Mouse (Mus musculus): ENCODE measurements around the gene Zfp536.
"Not testable (repeated sequence)": the region's sequence is repeated elsewhere in the genome, so short reads cannot be mapped to it uniquely, and the experiment has no call there.

The Zfp536 gene

DNA sequence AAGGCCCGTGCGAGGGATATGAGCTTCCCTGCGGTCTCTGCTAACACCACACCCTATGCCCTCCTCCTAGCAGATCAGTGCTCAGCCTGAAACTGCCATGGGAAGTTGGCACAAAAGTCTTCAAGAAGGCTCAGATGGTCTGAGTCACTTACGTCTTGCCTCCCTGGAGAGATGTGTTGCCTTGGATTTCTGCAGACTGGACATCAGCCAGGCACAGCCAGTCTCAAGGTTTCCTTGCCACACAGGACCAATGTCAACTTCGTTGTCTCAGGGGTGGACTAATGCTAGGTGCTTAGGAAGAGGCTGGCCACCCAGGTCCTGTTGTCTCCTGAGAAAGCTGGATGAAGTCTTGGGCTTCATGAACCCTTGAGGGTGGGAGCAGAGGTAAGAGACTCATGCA is 14.6 kb downstream of the Zfp536 start:
- no peak for DNase-seq (ENCODE audit: extremely low spot score, low spot score)

DNA sequence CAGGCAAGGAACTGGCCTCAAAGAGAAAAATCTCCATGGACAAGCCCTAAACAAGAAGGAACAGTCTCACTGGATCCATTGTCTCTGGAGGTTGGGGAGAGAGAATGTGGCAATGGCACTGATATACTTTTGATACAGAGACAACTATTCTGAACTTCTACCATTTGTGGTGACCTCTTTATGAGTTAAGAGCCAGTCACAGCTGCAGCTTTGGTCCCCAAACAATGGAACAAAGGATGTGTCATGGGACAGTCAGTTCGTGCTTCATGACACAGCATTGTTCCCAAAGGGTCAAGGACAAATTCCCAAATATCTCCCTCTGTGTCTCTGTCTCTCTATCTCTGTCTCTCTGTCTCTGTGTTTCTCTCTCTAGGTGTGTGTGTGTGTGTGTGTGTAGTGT is 20.4 kb downstream of the Zfp536 start:
- no peak for DNase-seq (ENCODE audit: extremely low spot score, low spot score)

DNA sequence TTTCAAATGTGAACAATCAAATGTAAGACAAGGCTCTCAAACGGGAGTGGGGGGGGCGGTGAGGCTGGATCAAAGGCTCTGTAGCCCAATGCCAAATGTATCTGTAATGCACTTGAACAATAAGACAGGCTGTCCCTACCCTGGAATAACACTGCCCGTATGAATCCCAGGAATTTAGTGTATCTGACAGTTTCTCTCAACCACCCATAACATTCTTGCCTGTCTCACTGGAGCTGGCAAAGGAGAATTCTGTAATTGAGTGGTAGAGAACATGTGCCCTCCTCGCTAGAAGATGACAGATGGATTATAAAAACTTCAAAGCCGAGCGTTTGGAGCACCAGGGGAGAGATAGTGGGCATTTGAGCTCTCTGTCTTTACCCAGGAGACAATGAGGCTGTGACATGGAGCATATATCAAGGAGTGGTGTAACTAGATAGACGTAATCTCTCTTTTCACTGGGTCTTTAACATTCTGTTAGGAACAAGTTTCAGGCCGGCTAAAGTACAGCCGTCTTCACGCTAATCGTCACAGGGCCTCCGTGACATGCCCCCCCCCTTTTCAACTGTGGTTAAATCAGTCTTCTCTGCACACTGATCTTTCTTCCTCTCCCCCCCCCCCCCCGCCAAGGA is 27.2 kb downstream of the Zfp536 start:
- no peak for DNase-seq (ENCODE audit: extremely low spot score, low spot score)

DNA sequence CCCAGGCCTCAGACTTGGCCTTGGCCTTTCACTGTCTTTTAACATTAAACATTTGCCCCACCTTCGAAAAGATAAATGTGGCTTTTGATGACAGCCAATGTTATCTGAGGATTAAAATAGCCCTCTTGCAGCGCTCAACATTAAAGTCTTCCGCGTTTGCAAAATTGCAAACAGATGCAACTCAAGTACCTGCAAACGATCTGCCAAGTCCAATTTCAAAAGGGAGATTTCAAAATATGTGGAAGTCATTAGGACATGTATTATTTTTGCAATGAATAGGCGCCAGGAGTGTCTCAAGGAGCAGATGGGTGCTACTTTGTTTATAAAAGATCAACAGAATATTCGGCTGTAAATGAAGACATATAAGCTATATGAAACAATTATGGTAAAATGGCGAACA is 30.1 kb downstream of the Zfp536 start:
- no peak for DNase-seq (ENCODE audit: extremely low spot score, low spot score)

DNA sequence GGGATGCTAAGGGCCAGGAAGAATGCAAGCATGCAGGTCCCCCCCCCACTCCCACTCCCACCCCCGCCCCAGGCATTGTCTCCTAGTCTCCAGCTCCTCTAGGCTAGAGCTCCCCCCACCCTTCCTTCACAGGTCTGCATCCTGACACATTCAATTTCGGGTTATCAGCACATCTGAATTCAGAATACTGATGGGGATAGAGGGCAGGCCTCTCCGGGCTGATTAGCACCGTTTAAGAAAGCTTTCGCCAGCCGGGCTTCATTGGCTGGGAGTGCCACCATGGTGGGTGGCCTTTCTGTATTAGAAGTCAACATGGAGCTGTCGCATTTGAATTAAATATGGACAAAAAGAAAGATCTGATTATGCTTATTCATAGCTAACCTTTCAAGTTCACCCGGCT is 36.2 kb downstream of the Zfp536 start:
- DNase-seq (ENCODE audit: extremely low spot score, low spot score) = no peak

DNA sequence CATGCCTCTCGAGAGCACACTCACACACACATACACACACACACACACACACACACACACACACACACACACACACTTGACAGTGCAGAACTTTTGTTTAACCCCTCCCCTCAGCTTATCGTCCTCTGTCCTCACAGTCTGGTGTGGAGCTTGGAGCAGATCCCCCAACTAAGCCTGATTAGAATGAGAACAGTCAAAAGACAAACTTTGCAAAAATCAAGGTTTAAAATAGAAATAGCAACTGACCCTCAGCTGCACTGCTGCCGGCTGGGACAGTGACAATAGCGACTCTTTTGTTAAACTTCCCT is 37.1 kb downstream of the Zfp536 start:
- no peak for DNase-seq (ENCODE audit: extremely low spot score, low spot score)

DNA sequence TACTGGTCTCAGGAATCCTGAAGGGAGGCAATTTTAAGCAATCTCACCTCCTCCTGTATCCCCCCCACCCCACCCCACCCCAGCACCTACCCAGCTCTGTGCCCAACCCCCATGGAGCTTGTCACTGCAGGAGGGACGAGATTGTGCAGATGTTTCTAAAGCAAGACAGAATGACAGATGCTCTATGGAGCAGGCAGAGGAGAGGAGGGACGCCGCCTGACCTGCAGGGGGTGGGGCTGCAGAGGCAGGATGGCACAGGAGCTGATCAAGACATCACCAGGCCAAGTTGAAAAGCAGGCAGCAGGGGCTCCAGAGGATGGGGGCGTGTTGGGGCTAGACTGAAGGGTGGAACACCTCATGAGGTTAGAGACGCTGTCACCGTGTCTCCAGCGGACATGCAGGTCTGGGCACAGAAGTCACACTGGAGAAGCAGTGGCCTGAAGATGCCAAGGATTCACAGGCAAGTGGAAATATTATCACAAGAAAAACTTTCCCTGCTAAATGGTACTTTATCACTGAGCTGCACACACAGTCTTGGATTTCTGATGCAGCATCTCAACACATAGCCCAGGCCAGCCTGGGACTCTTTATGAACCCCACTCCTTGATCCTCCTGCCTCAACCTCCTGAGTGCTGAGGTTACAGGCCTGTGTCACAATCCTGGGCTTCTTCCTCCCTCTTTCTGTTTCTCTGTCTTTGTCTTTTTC is 37.6 kb downstream of the Zfp536 start:
- DNase-seq (ENCODE audit: extremely low spot score, low spot score) = no peak

DNA sequence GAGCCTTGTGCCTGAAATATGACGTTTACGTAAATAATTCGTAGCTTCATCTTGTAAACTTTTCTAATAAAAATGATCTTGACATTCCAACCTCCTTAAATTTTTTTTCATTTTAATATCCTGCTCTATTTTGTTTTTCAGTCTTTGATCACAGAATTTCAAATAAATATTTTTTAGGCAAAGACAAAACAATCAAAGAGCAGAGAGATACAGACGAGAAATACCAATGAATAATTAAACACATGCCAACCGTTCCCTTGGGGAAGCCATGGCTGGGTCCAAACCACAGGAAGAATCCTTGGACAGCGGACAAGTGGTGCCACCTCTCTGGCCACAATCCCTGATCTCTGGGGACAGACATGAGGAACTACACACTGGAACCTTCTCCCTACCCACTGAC is 38.3 kb downstream of the Zfp536 start:
- no peak for DNase-seq (ENCODE audit: extremely low spot score, low spot score)

DNA sequence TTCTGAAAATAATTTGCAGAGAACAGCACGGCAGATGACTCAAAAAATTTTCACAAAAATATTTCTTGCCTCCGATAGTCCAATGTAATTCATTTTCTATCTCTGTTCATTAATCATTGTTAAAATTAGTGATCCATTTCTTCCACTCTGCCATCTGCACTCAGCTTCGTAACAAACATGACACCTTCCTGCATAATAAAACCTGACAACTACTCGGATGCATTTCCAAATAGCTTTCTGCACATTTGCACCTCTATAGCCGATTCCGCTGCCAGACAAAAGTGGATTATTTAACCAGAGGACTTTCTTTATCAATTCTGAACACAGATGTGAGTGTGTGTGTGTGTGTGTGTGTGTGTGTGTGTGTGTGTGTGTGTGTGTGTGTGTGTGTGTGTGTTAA is 38.9 kb downstream of the Zfp536 start:
- DNase-seq (ENCODE audit: extremely low spot score, low spot score) = no peak

DNA sequence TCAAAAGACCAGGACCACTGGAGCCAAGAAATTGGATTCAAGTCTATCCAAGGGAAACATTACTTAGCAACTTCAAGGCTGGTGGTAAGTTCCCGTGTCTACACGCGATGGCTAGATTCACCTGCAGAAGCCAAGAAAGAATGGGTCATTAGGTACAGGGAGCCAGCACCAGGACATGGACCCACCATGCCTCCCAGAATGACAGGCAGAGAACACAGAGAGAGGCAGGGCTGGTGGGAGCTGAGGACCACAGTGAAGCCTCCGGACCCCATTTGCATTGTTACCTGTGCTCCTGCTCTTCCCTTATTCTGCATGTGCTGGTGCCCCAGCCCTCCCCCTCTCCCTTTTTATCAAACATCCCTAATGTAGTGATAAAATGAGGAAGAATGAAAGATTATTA is 39.4 kb downstream of the Zfp536 start:
- DNase-seq (ENCODE audit: extremely low spot score, low spot score) = no peak

DNA sequence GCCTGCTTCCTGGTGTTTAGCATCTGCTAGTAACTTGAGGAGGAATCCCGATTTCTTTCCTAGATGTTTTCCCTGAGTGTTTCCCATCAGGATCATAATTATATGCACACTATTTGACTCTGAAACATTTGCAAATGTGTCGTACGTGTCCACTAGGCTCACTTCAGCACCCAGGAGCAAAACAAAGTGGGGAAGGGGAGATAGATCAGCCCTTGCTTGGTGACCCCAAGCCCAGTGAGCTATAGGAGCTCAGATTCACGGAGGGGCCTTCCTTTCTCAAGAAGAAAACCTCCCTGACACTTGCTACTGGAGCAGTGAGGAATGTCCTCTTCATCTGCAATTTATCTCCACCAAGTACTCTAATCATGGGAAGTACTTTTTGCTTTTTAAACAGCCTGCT is 40.7 kb downstream of the Zfp536 start:
- DNase-seq (ENCODE audit: extremely low spot score, low spot score) = no peak

DNA sequence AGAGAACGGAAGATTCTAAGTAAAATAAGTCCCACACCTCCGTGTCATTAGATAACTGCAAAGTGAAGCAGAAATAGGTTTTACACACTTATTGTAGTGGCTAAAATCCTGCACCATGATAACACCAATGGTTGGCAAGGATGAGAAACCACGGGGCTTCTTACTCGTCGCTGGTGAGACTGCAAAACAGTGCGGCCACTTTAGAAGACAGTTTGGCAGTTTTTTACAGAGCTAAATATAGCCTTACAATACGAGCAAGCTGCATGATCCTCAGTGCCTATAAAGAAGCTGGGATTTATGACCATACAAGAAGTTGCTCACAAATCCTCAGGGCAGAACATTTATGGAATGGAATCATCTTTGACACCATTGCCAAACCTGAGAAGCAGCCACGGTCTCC is 45.7 kb downstream of the Zfp536 start:
- no peak for DNase-seq (ENCODE audit: extremely low spot score, low spot score)

DNA sequence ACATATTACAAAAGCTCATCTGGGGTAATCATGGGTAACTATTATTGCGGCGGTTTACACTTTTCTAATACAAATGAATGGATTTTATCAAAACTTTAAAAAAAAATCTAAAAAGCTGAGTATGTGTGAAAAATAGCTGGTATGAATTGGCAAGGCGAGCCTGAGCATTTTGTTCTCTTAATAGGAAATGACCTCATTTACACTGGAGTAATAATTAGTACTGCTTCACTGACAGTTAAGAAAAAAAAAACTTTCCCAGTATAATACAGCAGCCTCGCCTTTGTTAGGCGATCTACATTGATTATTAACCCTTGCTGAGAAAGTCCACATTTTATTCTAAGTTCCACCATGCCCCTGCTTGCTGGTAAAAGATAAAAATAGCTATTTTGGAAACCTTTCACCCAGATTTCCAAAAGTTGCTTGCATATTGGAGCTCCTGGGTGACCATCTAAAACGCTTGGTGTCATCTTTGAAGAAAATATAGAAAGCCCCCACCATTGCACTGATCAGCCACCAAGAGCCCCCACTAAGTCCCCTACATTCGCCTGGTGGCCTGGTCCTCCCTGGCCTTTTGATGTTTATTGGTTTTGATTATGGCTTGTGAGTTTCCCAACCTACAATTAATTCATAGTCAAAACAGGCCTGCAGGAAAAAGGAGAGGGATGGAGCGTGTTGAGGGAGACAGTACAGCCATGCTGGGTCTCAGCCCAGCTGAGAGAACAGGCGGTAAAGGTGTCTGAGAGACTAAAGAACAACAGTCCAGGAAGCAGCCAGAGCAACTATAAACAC is 49.2 kb downstream of the Zfp536 start:
- DNase-seq (ENCODE audit: extremely low spot score, low spot score) = no peak

DNA sequence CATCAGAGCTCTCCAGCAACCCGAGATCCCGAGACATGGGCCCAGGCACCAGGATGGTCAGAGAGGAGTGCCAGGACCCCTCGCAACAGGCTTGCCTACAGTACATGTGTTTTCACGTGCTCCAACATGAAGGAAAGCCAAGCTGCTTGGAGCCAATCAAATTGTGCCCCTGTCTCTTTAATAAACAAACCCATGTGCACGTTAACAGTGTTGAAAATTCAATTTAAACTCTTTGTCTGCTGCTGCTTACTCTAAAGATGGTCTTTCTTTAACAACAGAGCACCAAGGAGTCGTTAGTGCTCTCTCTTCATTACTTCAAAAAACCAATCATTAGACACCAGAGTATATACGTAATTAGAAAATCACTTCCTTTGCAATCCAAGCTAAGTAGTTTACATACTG is 50.2 kb downstream of the Zfp536 start:
- DNase-seq (ENCODE audit: extremely low spot score, low spot score) = no peak

DNA sequence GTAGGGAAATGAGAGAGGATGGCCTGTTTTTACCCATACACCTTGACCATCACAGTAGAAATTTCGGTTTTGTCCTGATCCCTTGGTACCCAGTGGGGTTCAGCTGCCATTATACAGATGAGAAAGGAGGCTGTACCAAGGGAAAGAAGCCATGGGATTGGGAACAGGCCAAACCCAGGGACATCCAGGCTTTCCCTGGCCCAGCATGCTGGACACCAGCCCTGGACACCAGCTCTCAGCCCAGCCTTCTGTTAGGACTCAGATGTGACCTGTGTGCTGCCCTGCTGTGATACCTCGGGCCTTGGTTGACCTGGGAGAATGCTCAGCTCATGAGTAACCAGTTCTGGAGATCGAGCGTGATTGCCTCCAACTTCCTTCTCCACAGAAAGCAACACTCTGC is 51.8 kb downstream of the Zfp536 start:
- DNase-seq (ENCODE audit: extremely low spot score, low spot score) = no peak

DNA sequence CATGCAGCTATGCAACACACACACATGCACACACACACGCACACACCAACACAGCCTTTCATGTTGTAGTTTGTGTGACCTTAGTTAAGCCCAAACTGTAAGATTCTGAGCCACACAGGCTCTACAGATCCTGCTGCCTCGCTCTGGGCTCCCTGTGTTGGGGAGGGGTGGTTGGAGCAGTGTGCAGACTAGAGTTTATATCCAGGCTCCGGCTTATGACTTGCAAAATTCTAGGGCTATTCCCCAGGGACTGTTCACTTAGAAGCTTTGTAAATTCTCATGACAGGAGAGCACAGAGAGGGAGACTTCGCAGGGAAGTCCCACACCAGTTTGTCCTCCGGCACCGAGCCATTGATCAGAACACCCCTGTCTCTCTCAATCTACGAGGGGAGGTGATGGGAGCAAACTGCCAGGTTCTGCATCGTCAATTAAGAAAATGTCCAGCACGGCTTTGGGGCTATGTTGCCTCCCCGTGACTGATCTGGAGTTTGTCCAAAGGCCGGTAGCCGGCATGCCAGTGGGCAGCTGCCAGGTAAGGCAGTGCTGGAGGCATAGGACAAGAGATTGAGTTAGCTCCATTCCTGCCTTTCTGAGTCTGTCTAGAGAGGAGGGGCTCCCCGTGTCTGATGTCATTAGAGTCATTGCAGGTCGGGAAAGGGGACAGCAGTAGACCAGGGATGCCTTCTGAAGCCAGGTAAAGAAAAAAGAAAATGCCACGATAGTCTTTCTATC is 54.6 kb downstream of the Zfp536 start:
- DNase-seq (ENCODE audit: extremely low spot score, low spot score) = no peak

DNA sequence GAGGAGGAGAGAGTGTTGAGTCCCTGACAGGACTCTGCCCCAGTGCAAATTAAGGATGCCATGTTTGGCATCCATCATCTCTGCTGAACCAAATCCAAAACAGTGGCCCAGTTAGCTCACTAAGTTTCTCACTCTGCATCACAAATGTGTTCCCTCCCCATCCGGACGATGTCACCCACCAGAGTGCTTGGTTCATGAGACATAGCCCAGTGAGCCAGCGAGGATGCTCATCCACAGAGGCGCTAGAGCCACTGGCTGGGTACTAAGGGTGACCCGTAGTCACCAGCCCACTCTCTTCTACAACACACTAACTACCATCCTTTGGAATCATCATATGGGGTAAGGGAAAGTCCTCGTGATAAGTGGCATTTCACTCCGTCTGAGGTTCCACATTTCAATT is 56.4 kb downstream of the Zfp536 start:
- DNase-seq (ENCODE audit: extremely low spot score, low spot score) = no peak

DNA sequence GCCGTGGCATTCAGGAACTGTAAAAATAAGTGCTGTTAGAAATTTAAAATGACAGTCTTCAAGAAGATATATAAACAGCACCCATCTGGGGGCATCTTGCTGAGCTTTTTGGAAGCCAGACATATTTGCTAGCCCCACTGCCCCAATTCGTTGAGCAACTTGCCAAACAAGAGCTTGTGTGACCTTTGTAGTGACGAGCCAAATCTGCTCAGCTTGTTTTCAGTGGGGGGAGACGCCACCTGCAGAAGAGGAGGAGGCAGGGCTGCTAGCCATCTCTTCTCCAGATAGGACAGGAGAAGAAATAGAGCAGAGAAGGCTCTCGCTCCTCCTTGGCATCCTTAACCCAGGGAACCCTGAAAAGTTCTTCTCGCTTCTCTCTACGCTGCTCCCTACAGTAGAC is 56.8 kb downstream of the Zfp536 start:
- DNase-seq (ENCODE audit: extremely low spot score, low spot score) = no peak

DNA sequence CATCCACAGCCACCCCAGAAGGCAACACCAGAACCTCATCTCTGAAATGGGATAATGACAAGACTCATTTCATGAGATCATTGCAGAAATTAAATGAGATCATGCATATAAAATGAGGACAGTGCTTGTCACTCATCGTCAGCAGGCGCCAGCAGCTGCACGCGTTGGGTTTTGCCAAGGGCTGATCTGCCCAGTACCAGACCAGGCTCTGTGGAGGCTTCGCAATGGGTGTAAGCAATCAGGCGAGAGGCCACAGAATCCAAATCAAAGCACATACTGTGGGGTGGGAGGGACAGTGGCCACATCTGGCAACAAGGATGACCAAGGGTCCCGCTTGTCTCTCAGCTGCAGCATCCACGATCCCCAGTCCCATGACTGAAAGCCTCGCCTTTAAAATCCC is 69.0 kb downstream of the Zfp536 start:
- DNase-seq (ENCODE audit: extremely low spot score, low spot score) = no peak

DNA sequence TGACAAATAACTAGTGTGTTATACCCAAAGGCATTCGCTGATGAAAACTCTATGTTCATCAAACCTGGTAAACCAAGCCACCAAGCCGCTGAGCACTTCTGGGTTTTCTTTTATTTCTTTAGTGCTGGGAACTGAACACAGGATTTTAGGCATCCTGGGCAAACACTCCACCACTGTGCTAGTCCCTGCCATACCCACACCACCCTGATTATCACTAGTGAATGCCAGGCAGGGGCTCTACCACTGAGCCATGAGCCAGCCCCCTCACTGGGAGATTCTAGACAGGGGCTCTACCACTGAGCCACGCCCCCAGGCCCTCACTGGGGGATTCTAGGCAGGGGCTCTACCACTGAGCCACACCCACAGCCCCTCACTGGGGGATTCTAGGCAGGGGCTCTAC is 76.1 kb downstream of the Zfp536 start:
- DNase-seq (ENCODE audit: extremely low spot score, low spot score) = not testable (repeated sequence)

DNA sequence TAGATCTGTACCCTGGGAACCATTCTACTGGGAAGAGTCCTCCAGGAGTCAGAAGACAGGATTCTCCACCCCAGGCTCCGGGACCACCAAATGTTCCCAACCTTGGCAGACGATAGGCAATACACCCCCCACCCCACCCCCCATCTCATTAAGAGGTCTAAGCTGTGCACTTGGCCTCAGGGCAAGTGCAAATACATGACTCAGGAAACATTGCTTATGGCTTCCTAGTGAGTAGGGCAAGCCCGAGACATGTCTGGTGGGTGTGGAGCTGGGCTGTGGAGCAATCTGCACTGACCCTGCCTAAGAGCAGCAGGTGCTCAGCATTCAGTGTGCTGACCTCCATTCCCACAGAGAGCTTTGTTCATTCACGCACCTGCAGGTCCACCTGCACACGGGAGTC is 78.4 kb downstream of the Zfp536 start:
- no peak for DNase-seq (ENCODE audit: extremely low spot score, low spot score)

DNA sequence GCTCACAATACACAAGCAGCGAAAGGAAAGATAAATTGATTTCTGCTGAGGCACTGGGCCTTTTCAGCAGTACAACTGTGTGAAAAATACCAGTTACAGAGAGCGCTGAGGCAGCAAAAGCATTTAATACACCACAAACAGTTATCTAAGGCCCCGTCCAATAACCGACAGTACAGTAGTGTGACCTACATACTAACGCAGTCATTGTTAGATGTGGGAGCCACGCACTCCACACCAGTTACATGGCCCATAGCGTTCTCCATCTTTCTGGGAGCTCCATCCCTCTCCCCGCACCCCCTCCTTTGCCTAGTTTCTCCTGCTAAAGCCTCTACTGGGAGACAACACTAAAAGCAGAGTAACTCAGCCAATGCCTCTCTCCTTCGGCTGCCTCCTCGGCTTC is 82.8 kb downstream of the Zfp536 start:
- DNase-seq (ENCODE audit: extremely low spot score, low spot score) = no peak
